Mouse (Mus musculus): Measurements from ENCODE around the gene Nckap5l. TPM values are rescaled to one million over a fixed set of nuclear protein-coding genes. Genes with fewer than 3 reads are reported as not detected.
"Not testable (repeated sequence)": the region's sequence is repeated elsewhere in the genome, so short reads cannot be mapped to it uniquely, and the experiment has no call there.

Nckap5l gene
- total RNA-seq, 4 experiments from 2014 or later = 19.1 to 22.9 (median 19.5) TPM

GRCm38 (mm10) chr15:99396875-99397274, 60.7 kb downstream of the Nckap5l start:
- no peak for DNase-seq (ENCODE audit: low spot score in 2 of 2)

GRCm38 (mm10) chr15:99396462-99396861, 61.1 kb downstream of the Nckap5l start:
- no peak for DNase-seq (ENCODE audit: low spot score in 2 of 2)

- no peak for DNase-seq (ENCODE audit: low spot score in 2 of 2)
Measured at GRCm38 (mm10) chr15:99393386-99394252, 63.9 kb downstream of the Nckap5l start.

- DNase-seq (ENCODE audit: low spot score in 2 of 2) = peak; percentile 96 to 100
Measured at GRCm38 (mm10) chr15:99392486-99393385, 64.8 kb downstream of the Nckap5l start, which contains the start of gene Tmbim6. Gene Tmbim6 (plus strand): TSS chr15:99392882.

GRCm38 (mm10) chr15:99391975-99392374, 65.6 kb downstream of the Nckap5l start:
- no peak for DNase-seq (ENCODE audit: low spot score in 2 of 2)

- no peak for DNase-seq (ENCODE audit: low spot score in 2 of 2)
Measured at GRCm38 (mm10) chr15:99390472-99391401, 66.8 kb downstream of the Nckap5l start.

GRCm38 (mm10) chr15:99387976-99388375, 69.6 kb downstream of the Nckap5l start:
- no peak for DNase-seq (ENCODE audit: low spot score in 2 of 2)

- no peak for DNase-seq (ENCODE audit: low spot score in 2 of 2)
Measured at GRCm38 (mm10) chr15:99386796-99387195, 70.8 kb downstream of the Nckap5l start.

- DNase-seq (ENCODE audit: low spot score in 2 of 2) = not testable (repeated sequence)
Measured at GRCm38 (mm10) chr15:99386110-99386509, 71.4 kb downstream of the Nckap5l start.

GRCm38 (mm10) chr15:99384071-99384470, 73.5 kb downstream of the Nckap5l start:
- DNase-seq (ENCODE audit: low spot score in 2 of 2) = no peak

- no peak for DNase-seq (ENCODE audit: low spot score in 2 of 2)
Measured at GRCm38 (mm10) chr15:99382893-99383292, 74.7 kb downstream of the Nckap5l start.

GRCm38 (mm10) chr15:99376240-99376639, 81.3 kb downstream of the Nckap5l start:
- DNase-seq (ENCODE audit: low spot score in 2 of 2) = no peak

- no peak for DNase-seq (ENCODE audit: low spot score in 2 of 2)
Measured at GRCm38 (mm10) chr15:99375581-99375980, 82.0 kb downstream of the Nckap5l start.

GRCm38 (mm10) chr15:99375036-99375435, 82.5 kb downstream of the Nckap5l start:
- DNase-seq (ENCODE audit: low spot score in 2 of 2) = no peak

GRCm38 (mm10) chr15:99372761-99373160, 84.8 kb downstream of the Nckap5l start:
- no peak for DNase-seq (ENCODE audit: low spot score in 2 of 2)

Other genes with a start within 250 kb of the Nckap5l start
- gene Kcnh3, start 232.9 kb downstream of the Nckap5l start, total RNA-seq (2022) = 100 to 1,000 TPM; 141 to 172 (median 154) TPM
- gene Mcrs1, start 205.8 kb downstream of the Nckap5l start, total RNA-seq (2022) = 10 to 100 TPM; 86.7 to 96.0 (median 87.8) TPM
- gene Prpf40b, start 162.7 kb downstream of the Nckap5l start, total RNA-seq (2022) = 10 to 100 TPM; 87.9 to 95.7 (median 93.4) TPM
- gene Fam186b, start 161.9 kb downstream of the Nckap5l start, total RNA-seq (2022) = 1 to 10 TPM in 3 of 4 experiments, under 1 TPM in 1; 0.58 to 2.1 (median 1.1) TPM
- gene Fmnl3, start 87.3 kb downstream of the Nckap5l start, total RNA-seq (2022) = 10 to 100 TPM; 10.7 to 14.2 (median 12.7) TPM
- gene Tmbim6, start 64.9 kb downstream of the Nckap5l start, total RNA-seq (2022) = 100 to 1,000 TPM; 336 to 365 (median 345) TPM
- 1 to 10 TPM; 4.5 to 6.2 (median 6.2) TPM for gene Bcdin3d, start 17.0 kb upstream of the Nckap5l start, total RNA-seq (2022)
- 100 to 1,000 TPM; 421 to 457 (median 452) TPM for gene Faim2, start 70.4 kb upstream of the Nckap5l start, total RNA-seq (2022)
- gene Aqp2, start 121.3 kb upstream of the Nckap5l start, total RNA-seq (2022) = under 1 TPM in 1 of 4 experiments, not detected in 3; 0.39 TPM
- gene Aqp5, start 133.0 kb upstream of the Nckap5l start, total RNA-seq (2022) = under 1 TPM in 3 of 4 experiments, not detected in 1; 0.35 to 0.51 (median 0.46) TPM
- 1 to 10 TPM in 2 of 4 experiments, under 1 TPM in 2; 0.42 to 1.1 (median 0.77) TPM for gene Aqp6, start 143.7 kb upstream of the Nckap5l start, total RNA-seq (2022)
- gene Racgap1, start 193.9 kb upstream of the Nckap5l start, total RNA-seq (2022) = 10 to 100 TPM in 2 of 4 experiments, 1 to 10 TPM in 2; 9.3 to 11.5 (median 10.2) TPM
- gene Asic1, start 212.6 kb upstream of the Nckap5l start, total RNA-seq (2022) = 10 to 100 TPM; 68.4 to 78.4 (median 74.8) TPM
- 100 to 1,000 TPM; 152 to 159 (median 156) TPM for gene Smarcd1, start 244.4 kb upstream of the Nckap5l start, total RNA-seq (2022)
- 1 to 10 TPM; 3.4 to 9.2 (median 4.9) TPM for gene Gm17349, start 247.7 kb upstream of the Nckap5l start, total RNA-seq (2022)